Mouse (Mus musculus) urinary bladder, postnatal 4 days (tissue): ENCODE measurements around the gene Gm21953.
"Not testable (repeated sequence)": the region's sequence is repeated elsewhere in the genome, so short reads cannot be mapped to it uniquely, and the experiment has no call there.

Source experiments
- DNase-seq, 2 experiments: peaks; one replicate each; pipeline ENCODE4 v3.0.0; 2021 to 2022; ENCODE audit warnings: low spot score in 2 of 2

Gene Gm21953

GRCm38 (mm10) chr4:42293967-42294366, at the start of gene Gm21953:
TSS of gene Gm21953 (plus strand) at chr4:42294267.
- DNase-seq, result not testable (repeated sequence)

GRCm38 (mm10) chr4:42255467-42255866, 38.6 kb upstream of the Gm21953 start, which contains the start of gene Ccl21b:
TSS of gene Ccl21b (plus strand) at chr4:42255767.
- DNase-seq, result not testable (repeated sequence)

GRCm38 (mm10) chr4:42318034-42318433, 24.0 kb downstream of the Gm21953 start, which contains the start of gene Fam205a3:
TSS of gene Fam205a3 (plus strand) at chr4:42318334.
- not testable (repeated sequence) for DNase-seq
